Mouse (Mus musculus): ENCODE data around the gene 2510009E07Rik.

2510009E07Rik gene

GRCm38 (mm10) chr16:21631815-21632222 lies 62.6 kb downstream of the 2510009E07Rik start:
- DNase-seq: no peak

- no peak for DNase-seq
Measured at GRCm38 (mm10) chr16:21630614-21631013, 63.9 kb downstream of the 2510009E07Rik start.

- DNase-seq: no peak
Measured at GRCm38 (mm10) chr16:21628061-21628591, 66.3 kb downstream of the 2510009E07Rik start.

GRCm38 (mm10) chr16:21627248-21627647 lies 67.2 kb downstream of the 2510009E07Rik start:
- DNase-seq: no peak

- no peak for DNase-seq
Measured at GRCm38 (mm10) chr16:21625784-21626634, 68.5 kb downstream of the 2510009E07Rik start.

GRCm38 (mm10) chr16:21620630-21621029 lies 73.8 kb downstream of the 2510009E07Rik start:
- DNase-seq: no peak

- DNase-seq: no peak
Measured at GRCm38 (mm10) chr16:21615802-21616201, 78.7 kb downstream of the 2510009E07Rik start.

- DNase-seq: no peak
Measured at GRCm38 (mm10) chr16:21610473-21610872, 84.0 kb downstream of the 2510009E07Rik start.

GRCm38 (mm10) chr16:21608176-21608865 lies 86.1 kb downstream of the 2510009E07Rik start:
- DNase-seq: peak; percentile 29

- DNase-seq: no peak
Measured at GRCm38 (mm10) chr16:21607651-21608040, 86.8 kb downstream of the 2510009E07Rik start.

- no peak for DNase-seq
Measured at GRCm38 (mm10) chr16:21607021-21607650, 87.3 kb downstream of the 2510009E07Rik start.

GRCm38 (mm10) chr16:21606249-21607020 lies 88.0 kb downstream of the 2510009E07Rik start:
- DNase-seq: no peak

- no peak for DNase-seq
Measured at GRCm38 (mm10) chr16:21604354-21604753, 90.1 kb downstream of the 2510009E07Rik start.

Data from right cerebral cortex, postnatal 4 days (tissue).